Mouse (Mus musculus) layer of hippocampus, adult 9-10 months (tissue): ENCODE data around the gene Cd40.

Experiments used
- DNase-seq: peaks from one replicate; pipeline ENCODE4 v3.0.0; 2022; ENCODE audit warnings: low spot score

Cd40 gene

DNA sequence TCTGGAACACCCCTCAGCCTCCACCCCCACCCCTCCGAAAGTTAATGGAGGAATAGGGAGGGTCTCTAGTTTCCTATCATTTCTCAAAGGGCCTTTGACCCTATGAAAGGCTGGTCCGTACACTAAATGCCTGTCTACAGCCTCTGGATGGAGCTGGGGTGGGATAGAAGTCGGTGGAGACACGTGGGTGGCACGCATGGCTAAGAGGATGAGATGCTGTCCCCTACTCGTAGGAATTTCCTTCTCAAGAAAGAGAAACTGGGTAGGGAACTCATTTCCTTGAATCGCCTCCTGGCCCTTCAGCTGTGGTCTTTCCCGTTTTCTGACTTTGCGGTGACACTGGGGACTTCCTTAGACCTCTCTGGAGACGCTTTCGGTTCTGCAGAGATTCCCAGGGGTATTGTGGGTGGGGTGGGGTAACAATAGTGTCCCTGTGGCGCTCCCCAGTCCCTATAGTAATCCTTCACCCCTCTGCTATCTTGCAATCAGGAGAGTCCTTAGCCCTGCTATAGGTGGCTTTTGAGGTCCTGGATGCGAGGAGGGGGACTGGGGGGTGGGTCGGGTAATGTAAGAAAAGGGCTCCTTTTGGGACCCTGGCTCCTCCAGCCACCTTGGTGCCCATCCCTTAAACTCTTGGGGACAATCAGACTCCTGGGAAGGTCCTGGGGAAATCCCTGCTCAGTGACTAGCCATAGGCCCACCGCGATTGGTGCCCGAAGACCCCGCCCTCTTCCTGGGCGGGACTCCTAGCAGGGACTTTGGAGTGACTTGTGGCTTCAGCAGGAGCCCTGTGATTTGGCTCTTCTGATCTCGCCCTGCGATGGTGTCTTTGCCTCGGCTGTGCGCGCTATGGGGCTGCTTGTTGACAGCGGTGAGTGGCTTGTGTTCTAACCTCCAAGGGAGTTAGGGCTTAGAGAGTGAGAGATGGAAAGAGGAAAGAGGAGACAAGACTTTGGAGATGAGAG, at the start of gene Cd40:
TSS of gene Cd40 (plus strand) at position 740 of the 965 bp plus-strand sequence.
- no peak for DNase-seq

- DNase-seq, result no peak
Observed at GRCm38 (mm10) chr2:165006813-165007212, 48.6 kb upstream of the Cd40 start.

DNA sequence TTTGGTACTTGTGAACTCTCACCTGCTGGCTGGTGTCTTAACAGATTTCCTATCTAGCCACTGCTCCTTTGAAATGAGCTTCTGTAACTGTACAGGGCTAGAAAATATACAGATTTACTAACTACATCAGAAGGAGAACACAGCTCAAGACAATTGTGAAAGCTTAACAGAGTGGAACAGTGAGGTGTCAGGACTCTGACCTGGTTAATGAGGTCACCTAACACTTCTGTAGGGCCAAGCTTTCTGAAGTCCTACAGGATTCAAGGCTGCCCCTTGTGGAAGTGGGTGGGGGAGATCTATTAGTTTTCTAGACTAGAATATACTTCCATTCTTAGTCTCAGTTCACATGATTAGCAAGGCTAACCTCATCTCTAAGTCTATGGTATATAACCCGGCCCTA, 47.4 kb upstream of the Cd40 start:
- DNase-seq, result no peak

- DNase-seq, result no peak
Observed at GRCm38 (mm10) chr2:165009161-165009560, 46.3 kb upstream of the Cd40 start.

DNA sequence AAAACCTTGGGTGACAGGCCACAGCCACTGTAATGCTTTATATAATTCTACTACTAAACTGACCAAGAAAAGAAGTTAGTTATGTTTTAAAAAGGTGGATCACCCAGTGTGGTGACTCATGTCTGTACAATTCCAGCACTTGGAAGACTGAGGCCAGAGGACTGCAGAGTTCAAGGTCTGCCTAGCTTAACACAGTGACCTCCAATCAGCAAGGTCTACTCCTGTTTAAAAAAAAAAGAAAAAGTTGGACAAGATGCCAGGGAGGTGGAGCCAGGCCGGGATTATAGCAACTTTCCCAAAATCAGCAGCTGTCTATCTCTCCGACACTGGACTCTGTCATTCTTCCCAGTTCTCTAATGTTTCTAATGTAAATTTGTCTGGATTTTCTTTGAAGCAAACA, 45.8 kb upstream of the Cd40 start:
- no peak for DNase-seq

DNA sequence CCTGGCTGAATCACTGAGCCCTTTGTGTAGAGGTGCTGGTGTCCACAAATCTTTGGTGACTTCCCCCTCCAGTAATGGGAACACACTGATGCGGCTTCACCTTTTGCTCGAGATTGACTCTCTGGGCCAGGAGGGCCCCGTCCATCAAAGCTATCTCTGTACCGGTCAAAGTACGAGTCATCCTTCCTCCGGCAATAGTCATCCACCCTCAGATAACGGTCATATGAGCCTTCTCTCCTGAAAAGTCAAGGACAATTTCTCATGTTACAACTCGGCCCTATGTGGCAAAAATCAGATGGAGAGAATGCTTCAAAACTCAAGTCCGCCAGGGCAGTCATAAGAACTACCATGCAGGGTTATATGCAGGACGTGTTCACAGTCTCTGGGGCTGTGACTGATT, 45.1 kb upstream of the Cd40 start:
- DNase-seq, result no peak

DNA sequence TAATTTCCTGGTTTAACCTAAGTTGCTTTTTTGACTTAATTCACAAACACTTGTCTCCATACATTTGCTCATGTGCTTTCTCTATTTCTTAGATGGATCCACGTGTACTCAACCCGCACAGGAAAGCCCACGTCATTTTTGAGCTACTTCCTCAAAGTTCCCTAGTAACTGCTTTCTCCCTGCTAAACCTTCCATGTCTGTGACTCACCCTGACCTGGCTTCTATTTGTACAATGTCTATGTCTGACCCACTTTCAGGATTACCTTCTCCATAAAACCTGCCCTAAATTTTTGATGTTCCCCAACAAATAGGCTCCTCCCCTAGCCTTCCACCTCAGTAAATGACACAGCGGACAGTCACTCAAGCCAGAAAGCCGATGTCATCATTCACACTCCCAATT, 40.5 kb upstream of the Cd40 start:
- no peak for DNase-seq

GRCm38 (mm10) chr2:165020490-165020889, 34.9 kb upstream of the Cd40 start:
- DNase-seq, result no peak

- DNase-seq, result no peak
Observed at GRCm38 (mm10) chr2:165027163-165027562, 28.3 kb upstream of the Cd40 start.

GRCm38 (mm10) chr2:165032533-165032932, 22.9 kb upstream of the Cd40 start:
- no peak for DNase-seq

DNA sequence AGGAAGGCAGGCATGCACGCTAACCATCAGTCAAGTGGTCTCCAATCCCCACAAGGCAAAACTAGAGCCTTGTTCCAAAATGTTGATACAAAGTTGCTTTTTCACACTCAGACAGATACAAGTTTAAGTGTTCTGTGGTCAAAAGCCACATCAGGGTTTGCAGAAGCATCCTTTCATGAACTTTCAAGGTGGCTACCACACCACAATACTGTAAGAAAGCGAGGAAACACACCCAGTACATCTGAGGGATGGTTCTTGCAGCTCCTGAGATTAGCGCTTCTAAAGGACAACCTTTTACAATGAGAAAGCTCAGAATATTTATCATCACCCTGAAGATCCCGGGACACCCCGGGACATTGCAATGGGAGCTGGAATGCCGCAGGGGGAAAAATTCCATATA, 22.1 kb upstream of the Cd40 start:
- no peak for DNase-seq

DNA sequence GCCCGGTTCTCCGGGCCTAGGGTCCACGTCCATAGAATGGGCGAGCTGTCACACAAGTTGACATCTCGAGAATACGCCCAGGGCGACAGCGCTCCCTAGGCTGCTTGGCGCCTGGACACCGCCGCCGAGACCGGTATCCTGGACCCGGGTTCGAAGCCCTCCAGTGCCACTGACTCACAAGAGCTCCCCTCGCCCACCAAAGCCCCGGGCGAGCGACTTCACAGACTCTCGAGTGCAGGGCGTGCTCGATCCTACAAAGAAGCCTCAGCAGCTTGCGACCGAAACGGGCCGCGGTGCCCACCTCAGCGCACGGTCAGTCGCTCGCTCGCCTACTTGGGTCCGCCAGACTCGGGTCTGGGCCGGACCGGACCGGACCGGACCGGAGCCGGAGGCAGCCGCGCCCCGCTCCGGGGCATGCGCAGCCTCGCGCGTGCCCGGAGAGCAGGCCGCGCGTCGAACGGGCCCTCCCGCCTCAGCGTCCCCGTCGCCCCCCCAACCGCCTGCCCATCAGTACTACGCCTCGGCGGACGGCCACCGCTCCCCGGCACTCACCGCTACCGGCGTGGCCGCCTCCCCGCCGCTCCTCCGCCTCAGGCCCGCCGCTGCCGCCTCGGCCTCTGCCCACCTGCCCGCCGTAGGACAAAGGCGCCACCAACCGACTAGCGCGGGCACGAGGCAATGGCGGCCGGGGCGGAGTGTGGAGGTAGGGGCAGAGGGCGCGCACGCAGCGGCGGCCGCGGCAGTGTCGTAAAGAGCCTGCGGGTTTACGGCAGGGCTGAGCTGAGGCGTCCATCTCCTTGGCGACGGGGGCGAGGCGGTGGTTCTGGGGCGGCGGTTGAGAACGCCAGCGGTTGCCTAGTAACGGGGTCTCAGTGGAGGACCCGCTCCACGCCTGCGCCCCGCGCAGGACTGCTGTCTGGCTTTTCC, 21.0 kb upstream of the Cd40 start, which contains the start of gene Ncoa5:
TSS of gene Ncoa5 (minus strand) at position 737 of the 927 bp plus-strand sequence.
- DNase-seq, result peak; percentile 87

- no peak for DNase-seq
Observed at GRCm38 (mm10) chr2:165035058-165035431, 20.4 kb upstream of the Cd40 start.

GRCm38 (mm10) chr2:165037415-165037814, 18.0 kb upstream of the Cd40 start:
- no peak for DNase-seq

DNA sequence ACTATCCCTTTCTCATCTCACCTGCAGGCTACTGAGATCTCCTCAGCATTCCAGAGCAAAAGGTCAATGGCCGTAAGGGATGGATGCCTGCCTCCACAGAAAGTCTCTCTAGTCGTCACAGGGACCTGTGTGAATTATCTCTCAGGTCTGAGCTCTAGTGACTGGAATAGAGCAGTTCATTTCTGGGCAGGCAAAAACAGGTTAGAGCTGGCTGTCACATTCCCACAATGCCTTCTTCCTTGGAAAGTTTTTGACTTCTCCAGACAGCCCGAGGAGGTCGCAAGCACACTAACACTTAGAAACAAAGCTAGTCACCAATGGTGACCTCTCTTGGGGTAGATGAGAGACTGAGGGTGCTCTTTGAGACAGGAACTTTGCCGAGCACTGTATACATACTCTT, 13.3 kb upstream of the Cd40 start:
- DNase-seq, result no peak

DNA sequence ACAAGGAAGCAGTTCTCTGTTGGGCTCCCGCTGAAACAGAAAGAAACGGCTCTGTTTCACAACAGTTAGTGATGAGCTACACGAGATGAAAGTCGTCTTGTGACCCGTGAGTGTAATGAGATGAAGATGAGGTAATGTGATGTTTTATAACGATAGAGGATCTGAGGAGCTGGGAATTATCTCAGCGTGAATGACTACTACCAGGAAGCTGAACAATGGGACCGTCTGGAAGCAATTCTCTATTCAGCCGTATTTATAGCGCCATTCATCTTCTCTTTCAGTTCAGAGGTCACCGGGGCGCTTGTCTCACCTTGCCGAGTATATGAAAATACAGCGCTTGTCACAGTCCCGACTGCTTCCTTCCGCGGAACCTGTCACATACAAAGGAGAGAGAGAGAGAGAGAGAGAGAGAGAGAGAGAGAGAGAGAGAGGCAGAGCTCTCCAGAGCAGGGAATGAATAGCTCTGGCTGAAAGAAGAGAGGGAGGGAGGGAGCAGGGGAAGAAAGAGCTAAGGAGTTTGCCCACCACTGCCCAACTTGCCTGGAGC, 12.3 kb upstream of the Cd40 start:
- DNase-seq, result no peak

DNA sequence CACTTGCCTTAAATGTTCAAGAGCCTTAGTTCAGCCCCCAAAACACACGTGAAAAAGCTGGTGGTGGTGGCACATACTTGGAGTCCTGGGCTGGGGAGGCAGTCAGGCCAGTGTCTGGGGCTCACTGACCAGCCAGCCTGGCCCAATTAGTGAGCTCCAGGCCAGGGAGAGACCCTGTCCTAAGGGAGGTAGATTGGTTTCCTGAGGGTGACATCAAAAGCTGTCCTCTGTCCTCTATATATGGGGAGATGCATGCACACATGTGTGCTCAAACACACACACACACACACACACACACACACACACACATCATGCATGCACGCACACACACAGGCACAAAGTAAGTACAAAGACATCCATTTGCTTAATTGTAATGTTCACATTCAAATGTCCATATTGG, 11.7 kb upstream of the Cd40 start:
- DNase-seq, result no peak

GRCm38 (mm10) chr2:165049044-165049443, 6.4 kb upstream of the Cd40 start:
- DNase-seq, result no peak

DNA sequence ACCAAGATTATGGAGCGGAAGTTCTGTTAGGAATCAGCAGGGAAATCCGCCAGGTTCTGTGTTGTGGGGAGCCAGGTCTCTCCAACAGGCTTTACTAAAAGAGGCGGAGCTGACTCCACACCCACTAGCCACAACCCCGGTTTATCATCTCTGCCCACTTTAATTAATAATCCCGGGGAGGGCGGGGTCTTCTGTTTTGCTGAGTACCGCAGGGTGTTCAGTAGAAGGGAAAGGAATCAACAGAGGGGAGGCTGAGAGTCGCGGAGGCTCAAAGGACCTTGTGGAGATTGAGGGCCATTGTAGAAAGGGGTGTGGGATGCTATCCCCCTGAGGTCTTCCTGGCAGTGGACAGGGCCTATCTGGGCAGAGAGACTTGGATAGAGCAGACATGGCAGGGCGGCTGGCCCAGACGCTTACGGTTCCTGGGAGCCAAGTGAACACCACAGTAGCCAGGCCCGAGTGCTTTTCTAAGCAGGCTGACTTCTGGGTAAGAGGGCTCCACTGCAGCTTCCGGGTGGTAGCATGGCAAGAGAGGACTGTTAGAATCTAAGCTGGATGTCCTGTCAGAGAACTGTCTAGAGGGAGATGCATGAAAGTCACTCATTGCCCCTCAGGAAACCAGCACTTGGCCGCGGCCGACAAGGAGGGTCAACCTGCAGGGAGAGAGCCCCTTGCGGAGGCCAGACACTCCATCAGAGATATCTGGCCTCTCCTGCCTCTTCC, 4.4 kb upstream of the Cd40 start:
- no peak for DNase-seq

GRCm38 (mm10) chr2:165051566-165051965, 3.9 kb upstream of the Cd40 start:
- DNase-seq, result no peak

- no peak for DNase-seq
Observed at GRCm38 (mm10) chr2:165055905-165056304, 478 bp downstream of the Cd40 start.
